Mouse (Mus musculus): ENCODE measurements around the gene Flad1.

DNA sequence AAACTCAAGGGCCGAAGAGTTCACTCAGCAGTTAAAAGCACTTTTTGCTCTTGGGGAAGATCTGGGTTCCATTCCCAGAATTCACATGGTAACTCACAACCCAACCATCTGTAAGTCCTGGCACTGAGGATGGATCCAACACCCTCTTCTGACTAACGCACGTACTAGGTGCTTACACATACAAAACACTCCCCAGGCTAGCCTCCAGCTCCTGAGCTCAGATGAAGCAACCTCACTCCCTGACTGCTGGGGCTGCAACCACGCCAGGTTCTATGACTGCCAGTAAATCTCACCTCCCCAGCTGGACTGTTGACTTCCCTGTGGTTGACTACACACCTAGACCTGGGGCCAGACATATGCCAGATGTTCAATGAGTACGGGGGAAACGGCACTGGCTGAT lies 4.8 kb downstream of the Flad1 start:
- TF ChIP-seq HCFC1 (IDR thresholded peaks at IDR 0.05; ENCODE audit: borderline replicate concordance, insufficient read depth, low read length) = no peak
- no peak for TF ChIP-seq ZC3H11A (IDR thresholded peaks at IDR 0.05; ENCODE audit: borderline replicate concordance, low read depth, low read length)
- TF ChIP-seq MAFK (IDR thresholded peaks at IDR 0.05; ENCODE audit: insufficient read depth, low read depth, low read length) = no peak
- TF ChIP-seq ZNF384 (IDR thresholded peaks at IDR 0.05; ENCODE audit: low read depth, low read length) = no peak
- no peak for TF ChIP-seq CHD2 (IDR thresholded peaks at IDR 0.05; ENCODE audit: low read depth, low read length)

Data from ES-E14 (cell line).